Mouse (Mus musculus) left cerebral cortex, adult 18-20 months (tissue): ENCODE data around the gene Bend3. TPM values are rescaled to one million over a fixed set of nuclear protein-coding genes. Genes with fewer than 3 reads are reported as not detected.
"Not testable (repeated sequence)": the region's sequence is repeated elsewhere in the genome, so short reads cannot be mapped to it uniquely, and the experiment has no call there.

Source experiments
- DNase-seq, 2 experiments: peaks; one replicate each; pipeline ENCODE4 v3.0.0; 2021 to 2022; ENCODE audit warnings: low spot score in 2 of 2, mixed read lengths in 1 of 2
- total RNA-seq, 2 experiments: library from RNA; stranded (reverse); gene quantifications; 2 replicates each; pipeline ENCODE4 v1.2.3; 2021

The Bend3 gene
- total RNA-seq, 2 experiments from 2014 or later, result 3.1 to 4.2 TPM

DNA sequence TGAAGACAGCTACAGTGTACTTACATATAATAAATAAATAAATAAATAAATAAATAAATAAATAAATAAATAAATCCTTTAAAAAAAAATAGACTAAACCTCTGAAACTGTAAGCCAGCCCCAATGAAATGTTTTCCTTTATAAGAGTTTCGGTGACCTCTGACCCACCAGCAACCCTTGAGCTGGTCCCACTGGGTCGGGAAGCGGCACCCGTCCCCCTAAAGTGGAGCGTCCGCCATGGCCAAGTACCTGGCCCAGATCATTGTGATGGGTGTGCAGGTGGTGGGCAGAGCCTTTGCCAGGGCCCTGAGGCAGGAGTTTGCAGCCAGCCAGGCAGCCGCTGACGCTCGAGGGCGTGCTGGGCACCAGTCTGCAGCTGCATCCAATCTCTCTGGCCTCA, 45.3 kb downstream of the Bend3 start, which contains the start of gene Gm9803:
Gm9803 (plus strand) TSS at position 154 of the 400 bp plus-strand sequence.
- DNase-seq, result not testable (repeated sequence)

GRCm38 (mm10) chr10:43527283-43528269, 48.9 kb downstream of the Bend3 start:
- no peak for DNase-seq

- no peak for DNase-seq
These were observed 55.8 kb downstream of the Bend3 start for GRCm38 (mm10) chr10:43534382-43534781.

- DNase-seq, result no peak
These were observed 59.0 kb downstream of the Bend3 start for GRCm38 (mm10) chr10:43537652-43538051.

GRCm38 (mm10) chr10:43538831-43539230, 60.2 kb downstream of the Bend3 start:
- DNase-seq, result no peak

GRCm38 (mm10) chr10:43539746-43540310, 61.2 kb downstream of the Bend3 start:
- DNase-seq, result no peak

DNA sequence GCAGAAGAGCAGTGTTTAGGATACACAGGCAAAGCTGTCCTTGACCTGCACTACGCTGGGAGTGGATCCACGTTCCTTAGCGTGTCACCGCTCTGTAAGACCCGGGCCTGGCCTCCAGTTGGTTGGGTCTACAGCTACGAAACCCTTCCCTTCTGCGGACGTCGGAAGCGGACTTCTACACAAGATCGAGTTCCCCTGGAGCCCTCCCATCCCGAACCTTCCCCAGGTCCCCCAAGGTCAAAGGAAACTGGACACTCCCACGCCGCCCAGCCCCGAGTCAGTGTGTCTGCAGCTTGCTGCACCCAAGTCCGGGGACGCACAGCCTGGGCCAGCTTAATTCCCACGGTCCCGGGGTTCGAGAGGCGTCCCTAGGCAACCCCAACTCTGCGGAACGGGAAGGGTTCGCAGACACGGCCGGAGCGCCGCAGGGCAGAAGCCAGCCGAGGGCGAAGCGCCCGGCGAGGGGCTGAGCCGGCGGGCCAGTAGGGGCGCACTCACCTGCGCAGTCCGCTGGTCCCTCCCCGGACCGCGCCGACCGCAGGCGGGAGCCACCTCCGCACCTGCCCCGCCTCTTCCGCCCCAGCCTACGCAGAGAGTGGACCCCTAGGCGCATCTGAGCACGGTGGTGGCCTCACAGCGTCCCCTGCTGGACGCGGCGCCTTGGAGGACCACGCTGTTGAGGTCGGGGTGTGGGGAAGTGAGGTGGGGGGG, 62.0 kb downstream of the Bend3 start, which contains the start of gene 1700021F05Rik:
1700021F05Rik (minus strand) TSS at position 553 of the 711 bp plus-strand sequence.
- DNase-seq, result peak; percentile 94 to 96

GRCm38 (mm10) chr10:43541153-43541544, 62.5 kb downstream of the Bend3 start:
- no peak for DNase-seq

DNA sequence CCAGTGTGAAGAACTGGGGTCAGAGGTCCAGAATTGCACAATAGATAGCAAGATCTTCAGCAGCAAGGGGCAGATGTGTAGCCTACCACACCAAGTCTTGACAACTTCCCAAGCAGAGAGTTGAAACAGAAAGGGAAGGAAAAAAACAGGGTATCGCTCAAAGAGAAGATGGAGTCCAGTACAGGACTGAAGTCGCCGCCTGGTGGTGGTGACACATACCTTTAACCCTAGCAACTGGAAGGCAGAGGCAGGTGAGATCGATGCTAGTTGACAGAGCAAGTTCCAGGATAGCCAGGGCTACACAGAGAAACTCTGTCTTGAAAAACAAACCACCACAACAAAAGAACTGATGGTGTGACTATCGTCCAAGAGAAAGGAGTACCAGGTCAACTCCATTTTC, 70.8 kb downstream of the Bend3 start:
- DNase-seq, result no peak

- no peak for DNase-seq
These were observed 72.3 kb downstream of the Bend3 start for GRCm38 (mm10) chr10:43550923-43551322.

- no peak for DNase-seq
These were observed 72.8 kb downstream of the Bend3 start for GRCm38 (mm10) chr10:43551388-43551787.

DNA sequence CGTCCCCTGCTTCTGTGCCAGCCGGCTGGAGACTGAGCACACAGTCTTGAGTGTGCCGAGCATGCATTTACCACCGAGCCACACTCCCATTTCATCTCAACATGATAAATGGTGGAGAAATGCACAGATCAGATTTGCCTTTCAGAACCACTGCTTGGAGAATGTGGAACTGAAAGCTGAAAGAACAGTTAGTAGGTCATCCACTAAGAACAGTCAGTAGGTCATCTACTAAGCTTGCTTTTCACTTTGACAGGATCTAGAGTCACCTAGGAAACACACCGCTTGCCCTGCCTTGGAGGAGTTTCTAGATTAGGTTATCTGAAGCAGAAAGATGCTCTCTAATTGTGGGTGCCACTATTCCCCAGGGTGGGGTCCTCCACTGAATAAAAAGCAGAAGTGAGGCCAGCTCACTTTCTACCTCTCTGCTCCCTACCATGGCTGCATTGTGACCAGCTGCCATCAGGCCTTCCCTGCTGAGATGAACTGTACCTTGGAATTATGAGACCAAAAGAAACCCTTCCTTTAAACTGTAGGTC, 79.1 kb downstream of the Bend3 start:
- DNase-seq, result no peak

DNA sequence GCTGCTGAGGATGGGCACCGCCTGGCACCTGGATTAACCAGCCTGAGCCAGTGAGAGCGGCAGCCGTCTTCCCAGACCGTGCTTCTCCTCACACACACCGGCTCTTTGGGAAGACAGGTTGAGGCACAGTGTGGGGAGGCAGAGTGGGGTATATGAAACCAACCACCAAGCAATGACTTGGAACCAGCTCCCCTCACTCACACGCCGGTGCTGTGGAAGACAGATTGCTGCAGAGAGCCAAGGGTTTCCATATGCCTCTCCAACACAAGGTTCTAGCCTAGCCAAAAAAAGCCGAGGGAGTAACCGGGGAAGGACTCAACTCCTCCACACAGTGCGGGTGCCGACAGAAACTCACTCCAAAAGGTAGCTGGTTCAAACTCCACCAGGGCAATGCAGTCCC, 80.7 kb downstream of the Bend3 start:
- no peak for DNase-seq

DNA sequence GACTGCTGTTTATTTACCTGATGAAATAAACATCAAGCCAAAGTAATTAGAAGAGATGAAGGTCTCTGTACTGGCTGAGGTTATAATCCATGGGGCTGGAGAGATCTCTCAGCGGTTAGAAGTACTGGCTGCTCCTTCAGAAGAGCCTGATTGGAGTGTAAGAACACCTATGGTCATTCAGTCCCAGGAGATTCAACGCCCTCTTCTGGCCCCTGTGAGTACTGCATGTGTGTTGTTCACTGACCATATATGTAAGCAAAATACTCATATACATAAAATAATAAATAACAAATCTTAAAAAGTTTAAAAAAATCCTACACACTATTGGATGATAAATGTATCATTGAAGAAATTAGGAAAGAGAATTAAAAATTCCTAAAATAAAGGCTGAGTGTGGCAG, 82.1 kb downstream of the Bend3 start:
- no peak for DNase-seq

- DNase-seq, result no peak
These were observed 82.7 kb downstream of the Bend3 start for GRCm38 (mm10) chr10:43561311-43561710.

Other genes with a start within 250 kb of the Bend3 start
- 10 to 100 TPM in 1 of 2 experiments, 1 to 10 TPM in 1; 3.0 to 16.9 TPM for gene Gm9803, start 45.3 kb downstream of the Bend3 start, total RNA-seq
- gene 1700021F05Rik, start 62.2 kb downstream of the Bend3 start, total RNA-seq, result 10 to 100 TPM; 39.1 to 42.8 TPM
- 1 to 10 TPM; 5.8 to 6.1 TPM for gene Cd24a, start 99.5 kb downstream of the Bend3 start, total RNA-seq